Mouse (Mus musculus) stomach, embryonic 14.5 days (tissue): ENCODE measurements around the gene Swsap1. TPM values are rescaled to one million over a fixed set of nuclear protein-coding genes. Genes with fewer than 3 reads are reported as not detected.

Experiments
- ATAC-seq: fragments of 200-750 bp; cut with Nextera tagmentation; 2 replicates; pipeline ENCODE4 v1.8.0; 2017; ENCODE audit warnings: low read depth, moderate TSS enrichment; ENCODE audit not compliant: insufficient number of reproducible peaks, insufficient read depth, low FRiP score
- H3K27ac ChIP-seq: fragments of 300-500 bp; sonication (generic); 2 replicates; pipeline ENCODE4 v1.5.1; 2014; ENCODE audit warnings: mild to moderate bottlenecking, low read length, moderate library complexity, mixed read lengths
- H3K27me3 ChIP-seq: fragments of 300-500 bp; sonication (generic); 2 replicates; pipeline ENCODE4 v1.6.1; 2014; ENCODE audit warnings: low read length, control low read depth, mixed read lengths; ENCODE audit not compliant: control insufficient read depth, insufficient read depth
- H3K36me3 ChIP-seq: fragments of 300-500 bp; sonication (generic); 2 replicates; pipeline ENCODE4 v1.6.1; 2014; ENCODE audit warnings: mild to moderate bottlenecking, control low read depth, low read length, moderate library complexity, mixed read lengths; ENCODE audit not compliant: control insufficient read depth, insufficient read depth
- H3K4me1 ChIP-seq: fragments of 300-500 bp; sonication (generic); 2 replicates; pipeline ENCODE4 v1.6.1; 2014; ENCODE audit warnings: low read length, control low read depth, mixed read lengths; ENCODE audit not compliant: control insufficient read depth, insufficient read depth
- H3K4me2 ChIP-seq: fragments of 300-500 bp; sonication (generic); replicated peaks from 2 replicates; pipeline ENCODE4 v1.6.1; 2014; ENCODE audit warnings: low read depth, low read length, control low read depth
- H3K4me3 ChIP-seq: fragments of 300-500 bp; sonication (generic); 2 replicates; pipeline ENCODE4 v1.5.1; 2014; ENCODE audit warnings: low read depth, low read length, control low read depth
- H3K9ac ChIP-seq: fragments of 300-500 bp; sonication (generic); replicated peaks from 2 replicates; pipeline ENCODE4 v1.6.1; 2014; ENCODE audit warnings: low read depth, mild to moderate bottlenecking, control low read depth, low read length, moderate library complexity, mixed read lengths
- H3K9me3 ChIP-seq: fragments of 300-500 bp; sonication (generic); 2 replicates; pipeline ENCODE4 v1.6.1; 2016; ENCODE audit warnings: low read depth, low read length, control low read depth; ENCODE audit not compliant: control insufficient read depth
- WGBS: fragments of 180-500 bp; shearing (Covaris S2); extraction: QIAGEN DNeasy Blood & Tissue Kit; methylation state at CpG from one replicate; pipeline ENCODE4 v1.1.7; 2014; 5-methylcytosine and 5-hydroxymethylcytosine counted together
- polyA plus RNA-seq: library from polyadenylated mRNA; unstranded; fragments of >200 nt; fragmentation: Nextera tagmentation; extraction: Ambion mirVana; gene quantifications from 2 replicates; pipeline ENCODE4 v1.2.1, GENCODE M21; 2014

The Swsap1 gene
- polyA plus RNA-seq, 1 experiment from 2014 or later = 8.9 TPM

- peak; percentile 90 for ATAC-seq
- peaks cover 14% of the 10 kb centered on the region for H3K27me3 ChIP-seq
Measured at GRCm38 (mm10) chr9:21962416-21963059, 7.0 kb downstream of the Swsap1 start.

GRCm38 (mm10) chr9:21963417-21963816, 7.9 kb downstream of the Swsap1 start, which contains the start of gene Epor:
Gene Epor (minus strand): TSS chr9:21963506.
- peaks cover 16% of the 10 kb centered on the region; the same call in 1 of the 2 replicates for H3K4me1 ChIP-seq
- no peaks in the 10 kb centered on the region for H3K9me3 ChIP-seq
- peaks cover 14% of the 10 kb centered on the region for H3K27me3 ChIP-seq
- H3K4me2 ChIP-seq = peak within 1 kb of the TSS; percentile 91
- peak within 1 kb of the TSS; percentile 40 for H3K4me3 ChIP-seq
- no peaks in the 10 kb centered on the region for H3K36me3 ChIP-seq
- no peak within 1 kb of the TSS for H3K27ac ChIP-seq
- ATAC-seq = peak; percentile 77
- H3K9ac ChIP-seq = 0 out of 2 replicates have a peak within 1 kb of the TSS, but pooled peaks have one; percentile 10
- 23% methylated on average over 8 of the region's 8 CpGs for WGBS

More at GRCm38 (mm10) chr9:21962416-21963059, 7.0 kb downstream of the Swsap1 start:
- H3K9me3 ChIP-seq = no peaks in the 10 kb centered on the region
- H3K4me1 ChIP-seq = peaks cover 16% of the 10 kb centered on the region; the same call in 1 of the 2 replicates
- no peaks in the 10 kb centered on the region for H3K36me3 ChIP-seq
- no peak overlapping the region for H3K27ac ChIP-seq
- peak overlapping the region; percentile 91 for H3K4me2 ChIP-seq
- 0 out of 2 replicates have a peak overlapping the region, but pooled peaks have one; percentile 10 for H3K9ac ChIP-seq
- 2% methylated on average over 34 of the region's 34 CpGs for WGBS
- peak overlapping the region; percentile 40 for H3K4me3 ChIP-seq

DNA sequence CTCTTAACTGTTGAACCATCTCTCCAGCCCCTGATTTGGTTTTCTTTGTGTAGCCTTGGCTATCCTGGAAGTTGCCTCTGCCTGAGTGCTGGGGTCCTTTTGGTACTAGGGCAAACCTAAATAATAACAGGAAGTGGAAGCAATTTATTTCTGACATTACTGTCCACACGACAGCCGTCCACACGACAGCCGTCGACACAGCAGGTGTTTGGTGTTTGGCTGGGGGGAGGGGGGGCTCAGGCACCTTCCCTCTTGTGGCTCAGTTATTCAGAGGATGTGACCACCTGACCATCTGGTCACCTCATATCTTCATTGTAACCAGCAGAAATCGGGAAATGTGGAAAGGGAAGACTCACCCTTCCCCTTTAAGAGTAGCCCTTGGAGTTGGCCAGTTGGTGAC, 13.3 kb downstream of the Swsap1 start:
- no peaks in the 10 kb centered on the region for H3K4me1 ChIP-seq
- 49% methylated on average over 6 of the region's 6 CpGs for WGBS
- H3K9me3 ChIP-seq = no peaks in the 10 kb centered on the region
- H3K4me2 ChIP-seq = no peak overlapping the region
- H3K4me3 ChIP-seq = no peak overlapping the region
- H3K36me3 ChIP-seq = no peaks in the 10 kb centered on the region
- no peak for ATAC-seq
- H3K9ac ChIP-seq = no peak overlapping the region
- no peak overlapping the region for H3K27ac ChIP-seq
- no peaks in the 10 kb centered on the region for H3K27me3 ChIP-seq

- H3K4me1 ChIP-seq = no peaks in the 10 kb centered on the region
- H3K36me3 ChIP-seq = no peaks in the 10 kb centered on the region
- no peak overlapping the region for H3K9ac ChIP-seq
- no peak for ATAC-seq
- H3K27me3 ChIP-seq = no peaks in the 10 kb centered on the region
- WGBS = 91% methylated on average over 4 of the region's 4 CpGs
- no peaks in the 10 kb centered on the region for H3K9me3 ChIP-seq
- no peak overlapping the region for H3K27ac ChIP-seq
- H3K4me3 ChIP-seq = no peak overlapping the region
- no peak overlapping the region for H3K4me2 ChIP-seq
Measured at GRCm38 (mm10) chr9:21969304-21969703, 13.7 kb downstream of the Swsap1 start.

GRCm38 (mm10) chr9:21976626-21977175, 21.1 kb downstream of the Swsap1 start:
- Histone ChIP-seq H3K4me3 (no peak overlapping the region), H3K27me3 (no peaks in the 10 kb centered on the region), H3K4me1 (no peaks in the 10 kb centered on the region), H3K9ac (no peak overlapping the region), H3K27ac (no peak overlapping the region), H3K36me3 (no peaks in the 10 kb centered on the region), H3K9me3 (no peaks in the 10 kb centered on the region), H3K4me2 (no peak overlapping the region)
- no peak for ATAC-seq
- WGBS = 83% methylated on average over 10 of the region's 10 CpGs

DNA sequence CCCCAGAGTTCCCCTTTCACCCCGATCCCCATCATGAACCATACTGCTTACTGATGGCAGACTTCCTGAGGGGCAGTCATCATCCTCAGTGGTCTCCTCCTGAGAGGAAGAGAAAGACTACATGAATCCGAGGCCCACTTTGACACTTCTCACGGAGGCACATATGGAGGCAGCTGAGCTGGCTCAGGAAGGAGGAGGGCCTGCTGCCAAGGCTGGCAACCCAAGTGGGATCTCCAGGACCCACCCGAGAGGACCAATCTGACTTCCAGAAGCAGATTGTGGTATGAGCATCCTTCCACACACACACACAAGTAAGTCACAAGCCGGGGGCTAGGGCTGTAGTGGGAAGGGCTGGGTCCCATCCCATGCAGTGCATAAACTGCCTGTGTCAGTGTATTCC, 21.8 kb downstream of the Swsap1 start:
- Histone ChIP-seq H3K4me3 (no peak overlapping the region), H3K4me1 (no peaks in the 10 kb centered on the region), H3K27ac (no peak overlapping the region), H3K4me2 (no peak overlapping the region), H3K27me3 (no peaks in the 10 kb centered on the region), H3K36me3 (no peaks in the 10 kb centered on the region), H3K9ac (no peak overlapping the region), H3K9me3 (no peaks in the 10 kb centered on the region)
- WGBS = 84% methylated on average over 5 of the region's 5 CpGs
- ATAC-seq = no peak

DNA sequence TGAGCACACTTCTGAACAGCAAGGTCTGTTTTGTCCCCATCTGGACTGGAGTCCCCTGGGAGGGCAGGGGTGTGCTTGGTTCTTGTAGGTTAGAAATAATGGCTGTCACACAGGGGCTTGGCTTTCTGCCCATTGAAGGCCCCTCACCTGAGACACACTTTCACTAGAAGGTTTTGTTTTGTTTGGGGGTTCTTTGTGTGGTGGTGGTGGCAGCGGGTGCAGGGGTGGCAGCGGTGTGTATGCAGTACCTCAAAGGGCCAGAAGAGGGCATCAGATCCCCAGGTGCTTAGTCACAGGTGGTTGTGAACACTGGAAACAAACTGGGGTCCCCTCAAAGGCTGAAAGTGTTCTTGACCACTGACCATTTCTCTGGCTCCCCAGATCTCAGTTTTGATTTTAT, 22.4 kb downstream of the Swsap1 start:
- H3K4me2 ChIP-seq = no peak overlapping the region
- H3K4me3 ChIP-seq = no peak overlapping the region
- no peaks in the 10 kb centered on the region for H3K4me1 ChIP-seq
- H3K36me3 ChIP-seq = no peaks in the 10 kb centered on the region
- H3K9ac ChIP-seq = no peak overlapping the region
- WGBS = 13% methylated on average over 2 of the region's 2 CpGs
- H3K27ac ChIP-seq = no peak overlapping the region
- ATAC-seq = no peak
- H3K27me3 ChIP-seq = no peaks in the 10 kb centered on the region
- H3K9me3 ChIP-seq = no peaks in the 10 kb centered on the region

DNA sequence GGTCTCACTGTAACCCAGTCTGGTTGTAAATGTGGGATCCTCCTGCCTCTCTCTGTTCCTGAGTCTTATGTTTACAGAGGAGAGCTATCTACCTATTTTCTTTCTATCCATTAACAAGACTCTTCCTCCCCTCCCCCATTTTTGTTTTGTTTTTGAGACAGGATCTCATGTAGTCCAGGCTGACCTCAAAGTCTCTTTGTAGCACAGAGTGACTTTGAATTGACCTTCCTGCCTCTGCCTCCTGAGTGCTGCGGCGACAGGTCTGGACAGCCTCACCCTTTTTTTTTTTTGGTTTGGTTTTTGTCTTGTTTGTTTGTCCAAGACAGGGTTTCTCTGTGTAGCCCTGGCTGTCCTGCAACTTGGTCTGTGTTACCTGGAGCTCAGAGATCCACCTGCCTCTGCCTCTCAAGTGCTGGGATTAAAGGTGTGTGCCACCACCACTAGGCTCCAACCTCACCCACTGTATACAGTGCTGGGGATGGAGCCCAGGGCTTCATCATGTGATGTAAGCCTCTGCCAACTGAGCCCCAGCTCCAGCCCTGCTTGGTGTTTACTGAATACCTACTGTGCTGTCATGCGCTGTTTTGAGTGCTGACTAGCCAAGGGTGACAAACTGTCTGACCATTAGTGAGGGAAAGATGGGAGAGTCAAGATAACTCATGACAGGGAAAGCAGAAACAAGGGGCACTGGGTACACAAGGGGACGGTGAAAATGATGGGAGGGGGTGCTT, 23.0 kb downstream of the Swsap1 start:
- H3K9me3 ChIP-seq = no peaks in the 10 kb centered on the region
- ATAC-seq = no peak
- H3K4me2 ChIP-seq = no peak overlapping the region
- no peak overlapping the region for H3K27ac ChIP-seq
- H3K9ac ChIP-seq = no peak overlapping the region
- no peaks in the 10 kb centered on the region for H3K4me1 ChIP-seq
- H3K27me3 ChIP-seq = no peaks in the 10 kb centered on the region
- WGBS = 82% methylated on average over 4 of the region's 4 CpGs
- no peaks in the 10 kb centered on the region for H3K36me3 ChIP-seq
- H3K4me3 ChIP-seq = no peak overlapping the region
